29 mouse cellular contexts compared by ENCODE assay signal in the genomic region with DNA sequence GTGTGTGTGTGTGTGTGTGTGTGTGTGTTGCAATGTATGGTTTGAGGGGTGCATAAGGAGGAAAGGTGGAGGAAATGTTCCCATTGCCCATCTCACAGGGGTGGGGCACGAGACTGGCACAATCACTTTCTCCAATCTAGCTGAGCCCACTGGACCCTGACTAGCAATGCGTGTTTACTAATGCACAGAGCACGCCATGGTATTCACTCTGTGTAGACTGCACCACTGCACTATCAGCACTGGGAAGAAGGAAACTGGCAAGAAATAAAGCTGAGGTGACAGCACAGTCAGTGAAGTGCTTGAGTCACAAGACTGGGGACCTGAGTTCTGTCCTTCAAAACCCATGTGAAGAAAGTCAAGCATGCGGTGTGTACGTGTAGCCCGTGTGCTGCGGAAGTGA. TPM values are rescaled to one million over a fixed set of nuclear protein-coding genes. Genes with fewer than 3 reads are reported as not detected.
"Had no signal": no experiment of that assay in that cellular context is flagged by ENCODE, and none has a peak within 500 bp of the region (broad histone marks: within the 10 kb centered on the region; RNA-seq: fewer than 3 reads in every experiment).

No protein-coding gene starts in this region.

- ATAC-seq: forebrain, postnatal 0 days; hindbrain, embryonic 16.5 days; inflammation-experienced regulatory T-cells, adult 6 months; intestine, embryonic 15.5 days; intestine, postnatal 0 days; liver, postnatal 0 days had no signal

- H3K4me2 ChIP-seq: heart, embryonic 12.5 days; heart, embryonic 15.5 days; hindbrain, embryonic 13.5 days; intestine, embryonic 15.5 days; limb, embryonic 12.5 days; liver, embryonic 11.5 days; liver, embryonic 13.5 days; liver, embryonic 15.5 days had no signal

- H3K27me3 ChIP-seq: heart, embryonic 12.5 days; heart, embryonic 15.5 days; hindbrain, embryonic 13.5 days; intestine, embryonic 15.5 days; limb, embryonic 12.5 days; liver, embryonic 13.5 days; liver, embryonic 15.5 days had no signal

- H3K9me3 ChIP-seq: heart, embryonic 10.5 days; heart, embryonic 12.5 days; heart, embryonic 15.5 days; hindbrain, embryonic 13.5 days; intestine, embryonic 15.5 days; limb, embryonic 10.5 days; limb, embryonic 12.5 days; liver, embryonic 13.5 days; liver, embryonic 15.5 days had no signal

- DNase-seq: forebrain, postnatal 0 days; gastrocnemius, postnatal 14 days; gastrocnemius, postnatal 36 days; heart, adult 18-20 months; heart, postnatal 14 days; kidney, adult 18-20 months; kidney, adult 9 months; kidney, postnatal 14 days; kidney, postnatal 4 days; liver; liver, embryonic 13.5 days; liver, postnatal 0 days had no signal

- H3K36me3 ChIP-seq: heart, embryonic 10.5 days; heart, embryonic 12.5 days; heart, embryonic 15.5 days; hindbrain, embryonic 13.5 days; intestine, embryonic 15.5 days; limb, embryonic 10.5 days; limb, embryonic 12.5 days; liver, embryonic 13.5 days; liver, embryonic 15.5 days had no signal

- H3K9ac ChIP-seq: forebrain, postnatal 0 days; heart, embryonic 12.5 days; heart, embryonic 15.5 days; hindbrain, embryonic 13.5 days; intestine, embryonic 15.5 days; limb, embryonic 12.5 days; liver, embryonic 13.5 days; liver, embryonic 15.5 days; liver, postnatal 0 days had no signal

- H3K4me3 ChIP-seq: heart, embryonic 10.5 days; heart, embryonic 12.5 days; heart, embryonic 15.5 days; hindbrain, embryonic 13.5 days; intestine, embryonic 15.5 days; layer of hippocampus, adult 2 months; left cerebral cortex, adult 2 months; limb, embryonic 10.5 days; limb, embryonic 12.5 days; liver, embryonic 13.5 days; liver, embryonic 15.5 days had no signal

- H3K27ac ChIP-seq: heart, embryonic 10.5 days; heart, embryonic 15.5 days; hindbrain, embryonic 13.5 days; intestine, embryonic 15.5 days; layer of hippocampus, adult 2 months; left cerebral cortex, adult 2 months; limb, embryonic 10.5 days; limb, embryonic 12.5 days; liver, embryonic 13.5 days; liver, embryonic 15.5 days had no signal

- H3K4me1 ChIP-seq: heart, embryonic 12.5 days; heart, embryonic 15.5 days; hindbrain, embryonic 13.5 days; intestine, embryonic 15.5 days; limb, embryonic 10.5 days; limb, embryonic 12.5 days; liver, embryonic 13.5 days; liver, embryonic 15.5 days had no signal

RNA-seq across cellular contexts. Expression of gene Grip1, which starts 17.8 kb away (rescaled TPM):
- total RNA-seq: gastrocnemius, adult 18-20 months; gastrocnemius, adult 8-10 months; gastrocnemius, postnatal 36 days; hematopoietic stem cell, adult 5-6 weeks had no signal
